Mouse (Mus musculus) gastrocnemius, postnatal 14 days (tissue): ENCODE measurements around the gene Taar4. TPM values are rescaled to one million over a fixed set of nuclear protein-coding genes. Genes with fewer than 3 reads are reported as not detected.

Experiments used
- DNase-seq: peaks from one replicate; pipeline ENCODE4 v3.0.0; 2021; ENCODE audit warnings: mixed read lengths
- intact Hi-C: fragments of 180-260 bp; cut with DNase I; formaldehyde crosslinking; loops from one replicate; pipeline ENCODE4 v1.15.1; 2025; ENCODE audit warnings: low total_unique reads
- long read RNA-seq, 2 experiments: library from polyadenylated mRNA; stranded (forward); transcript quantifications; one replicate each; pipeline ENCODE4 v2.0.0; 2021
- total RNA-seq, 2 experiments: library from RNA; stranded (reverse); gene quantifications; 2 replicates each; pipeline ENCODE4 v1.2.3; 2021

The Taar4 gene
- total RNA-seq: not detected
- long read RNA-seq, experiment 1: 0 reads
- long read RNA-seq, experiment 2: 0 reads

GRCm38 (mm10) chr10:23960444-23960915 lies at the start of gene Taar4:
Gene Taar4, plus strand, starts transcription at chr10:23960494.
- intact Hi-C loops: no loop called here
- no peak for DNase-seq

GRCm38 (mm10) chr10:23920056-23920455 lies 40.2 kb upstream of the Taar4 start, which contains the start of gene Taar1:
Gene Taar1, plus strand, starts transcription at chr10:23920356.
- intact Hi-C loops: no loop called here
- no peak for DNase-seq

GRCm38 (mm10) chr10:23922468-23922867 lies 37.8 kb upstream of the Taar4 start:
- DNase-seq: no peak
- intact Hi-C loops: no loop called here

- DNase-seq: no peak
- intact Hi-C loops: no loop called here
These were observed 36.4 kb upstream of the Taar4 start for GRCm38 (mm10) chr10:23923941-23924340.

GRCm38 (mm10) chr10:23937613-23938012 lies 22.7 kb upstream of the Taar4 start:
- intact Hi-C loops: no loop called here
- no peak for DNase-seq

GRCm38 (mm10) chr10:23938312-23938711 lies 22.0 kb upstream of the Taar4 start, which contains the start of gene Taar2:
Gene Taar2, plus strand, starts transcription at chr10:23938572.
- intact Hi-C loops: no loop called here

GRCm38 (mm10) chr10:23942465-23942864 lies 17.8 kb upstream of the Taar4 start:
- DNase-seq: no peak
- intact Hi-C loops: no loop called here

More at GRCm38 (mm10) chr10:23938312-23938711, 22.0 kb upstream of the Taar4 start, which contains the start of gene Taar2:
- DNase-seq: no peak

- intact Hi-C loops: no loop called here
- no peak for DNase-seq
These were observed 12.3 kb upstream of the Taar4 start for GRCm38 (mm10) chr10:23948026-23948425.

- no peak for DNase-seq
- intact Hi-C loops: no loop called here
These were observed 10.7 kb upstream of the Taar4 start, which contains the start of gene Taar3 for GRCm38 (mm10) chr10:23949508-23950005. Gene Taar3, plus strand, starts transcription at chr10:23949558.

GRCm38 (mm10) chr10:23951714-23952113 lies 8.6 kb upstream of the Taar4 start:
- no peak for DNase-seq
- intact Hi-C loops: no loop called here

- DNase-seq: no peak
These were observed 1.2 kb upstream of the Taar4 start for GRCm38 (mm10) chr10:23959071-23959470.

GRCm38 (mm10) chr10:23963444-23963843 lies 3.1 kb downstream of the Taar4 start:
- no peak for DNase-seq
- intact Hi-C loops: no loop called here

More at GRCm38 (mm10) chr10:23959071-23959470, 1.2 kb upstream of the Taar4 start:
- intact Hi-C loops: no loop called here

- DNase-seq: no peak
These were observed 4.8 kb downstream of the Taar4 start for GRCm38 (mm10) chr10:23964921-23965610.

GRCm38 (mm10) chr10:23970656-23971165 lies 10.4 kb downstream of the Taar4 start, which contains the start of gene Taar5:
Gene Taar5, plus strand, starts transcription at chr10:23970706.
- intact Hi-C loops: loop anchor here (10.0 kb wide), 1 partner anchor 114 kb away; no protein-coding TSS in a partner anchor

More at GRCm38 (mm10) chr10:23964921-23965610, 4.8 kb downstream of the Taar4 start:
- intact Hi-C loops: no loop called here

GRCm38 (mm10) chr10:23971256-23971655 lies 11.0 kb downstream of the Taar4 start:
- no peak for DNase-seq
- intact Hi-C loops: loop anchor here (10.0 kb wide), 1 partner anchor 114 kb away; no protein-coding TSS in a partner anchor

More at GRCm38 (mm10) chr10:23970656-23971165, 10.4 kb downstream of the Taar4 start, which contains the start of gene Taar5:
- no peak for DNase-seq

GRCm38 (mm10) chr10:23977958-23978357 lies 17.7 kb downstream of the Taar4 start:
- intact Hi-C loops: loop anchor here (10.0 kb wide), 1 partner anchor 107 kb away; no protein-coding TSS in a partner anchor
- DNase-seq: no peak

- intact Hi-C loops: loop anchor here (10.0 kb wide), 1 partner anchor 106 kb away; no protein-coding TSS in a partner anchor
- peak; percentile 59 for DNase-seq
These were observed 18.8 kb downstream of the Taar4 start for GRCm38 (mm10) chr10:23978901-23979705.

- intact Hi-C loops: no loop called here
- DNase-seq: no peak
These were observed 25.3 kb downstream of the Taar4 start, which contains the start of gene Taar6 for GRCm38 (mm10) chr10:23985546-23985945. Gene Taar6, minus strand, starts transcription at chr10:23985646.

- DNase-seq: no peak
- intact Hi-C loops: no loop called here
These were observed 26.1 kb downstream of the Taar4 start for GRCm38 (mm10) chr10:23986419-23986818.
